Mouse (Mus musculus) intestine, embryonic 16.5 days (tissue): ENCODE data around the gene Klf11. TPM values are rescaled to one million over a fixed set of nuclear protein-coding genes. Genes with fewer than 3 reads are reported as not detected.

Experiments
- ATAC-seq: fragments of 200-750 bp; cut with Nextera tagmentation; 2 replicates; pipeline ENCODE4 v1.8.0; 2017; ENCODE audit warnings: moderate TSS enrichment, moderate library complexity
- H3K27ac ChIP-seq: fragments of 300-500 bp; sonication (generic); 2 replicates; pipeline ENCODE4 v1.5.1; 2014; ENCODE audit warnings: mild to moderate bottlenecking, low read length
- H3K27me3 ChIP-seq: fragments of 300-500 bp; sonication (generic); replicated peaks from 2 replicates; pipeline ENCODE4 v1.6.1; 2014; ENCODE audit warnings: low read length, control low read depth, mixed read lengths; ENCODE audit not compliant: control insufficient read depth, insufficient read depth
- H3K36me3 ChIP-seq: fragments of 300-500 bp; sonication (generic); 2 replicates; pipeline ENCODE4 v1.6.1; 2014; ENCODE audit warnings: low read length, control low read depth; ENCODE audit not compliant: control insufficient read depth, insufficient read depth
- H3K4me1 ChIP-seq: fragments of 300-500 bp; sonication (generic); 2 replicates; pipeline ENCODE4 v1.6.1; 2014; ENCODE audit warnings: low read length, control low read depth, mixed read lengths; ENCODE audit not compliant: control insufficient read depth, insufficient read depth
- H3K4me2 ChIP-seq: fragments of 300-500 bp; sonication (generic); 2 replicates; pipeline ENCODE4 v1.6.1; 2014; ENCODE audit warnings: low read depth, low read length, control low read depth
- H3K4me3 ChIP-seq: fragments of 300-500 bp; sonication (generic); 2 replicates; pipeline ENCODE4 v1.5.1; 2014; ENCODE audit warnings: mild to moderate bottlenecking, low read length
- H3K9ac ChIP-seq: fragments of 300-500 bp; sonication (generic); 2 replicates; pipeline ENCODE4 v1.6.1; 2014; ENCODE audit warnings: low read depth, low read length
- H3K9me3 ChIP-seq: fragments of 300-500 bp; sonication (generic); 2 replicates; pipeline ENCODE4 v1.6.1; 2016; ENCODE audit warnings: low read length, control low read depth; ENCODE audit not compliant: control insufficient read depth
- WGBS: fragments of 180-500 bp; shearing (Covaris S2); extraction: QIAGEN DNeasy Blood & Tissue Kit; methylation state at CpG from one replicate; pipeline ENCODE4 v1.1.7; 2014; 5-methylcytosine and 5-hydroxymethylcytosine counted together
- polyA plus RNA-seq: library from polyadenylated mRNA; unstranded; fragments of >200 nt; fragmentation: Nextera tagmentation; extraction: Ambion mirVana; gene quantifications from 2 replicates; pipeline ENCODE4 v1.2.1, GENCODE M21; 2015

The Klf11 gene
- polyA plus RNA-seq, 1 experiment from 2014 or later = 10.0 TPM

- Histone ChIP-seq H3K4me2 (peak overlapping the region; percentile 93), H3K4me1 (peaks cover 21% of the 10 kb centered on the region), H3K4me3 (peak overlapping the region; percentile 68), H3K9me3 (no peaks in the 10 kb centered on the region), H3K9ac (peak overlapping the region; percentile 77), H3K36me3 (no peaks in the 10 kb centered on the region), H3K27me3 (peaks cover 2% of the 10 kb centered on the region; the same call in 1 of the 2 replicates), H3K27ac (no peak overlapping the region)
- ATAC-seq = no peak
- 32% methylated on average over 9 of the region's 9 CpGs for WGBS
Observed at GRCm38 (mm10) chr12:24680096-24680491, 29.0 kb downstream of the Klf11 start.

- WGBS = 3% methylated on average over 56 of the region's 61 CpGs
- Histone ChIP-seq H3K4me3 (peak overlapping the region; percentile 68), H3K27ac (no peak overlapping the region), H3K9me3 (no peaks in the 10 kb centered on the region), H3K4me2 (peak overlapping the region; percentile 93), H3K9ac (peak overlapping the region; percentile 77), H3K36me3 (no peaks in the 10 kb centered on the region), H3K4me1 (peaks cover 21% of the 10 kb centered on the region), H3K27me3 (peaks cover 2% of the 10 kb centered on the region; the same call in 1 of the 2 replicates)
- peak; percentile 48 for ATAC-seq
Observed at GRCm38 (mm10) chr12:24680492-24681285, 29.6 kb downstream of the Klf11 start.

- Histone ChIP-seq H3K27ac (peak within 1 kb of the TSS; percentile 81), H3K27me3 (peaks cover 2% of the 10 kb centered on the region; the same call in 1 of the 2 replicates), H3K4me1 (peaks cover 24% of the 10 kb centered on the region), H3K4me3 (peak within 1 kb of the TSS; percentile 68), H3K9ac (peak within 1 kb of the TSS; percentile 77), H3K36me3 (no peaks in the 10 kb centered on the region), H3K9me3 (no peaks in the 10 kb centered on the region), H3K4me2 (peak within 1 kb of the TSS; percentile 93)
- peak; percentile 62 for ATAC-seq
- WGBS = 4% methylated on average over 20 of the region's 20 CpGs
Observed at GRCm38 (mm10) chr12:24681286-24682023, 30.4 kb downstream of the Klf11 start, which contains the start of gene Cys1. TSS of gene Cys1 (minus strand) at chr12:24681813.

- peak overlapping the region; percentile 81 for H3K27ac ChIP-seq
- H3K9me3 ChIP-seq = no peaks in the 10 kb centered on the region
- peaks cover 2% of the 10 kb centered on the region; the same call in 1 of the 2 replicates for H3K27me3 ChIP-seq
- peak; percentile 19; the same call in 1 of the 2 replicates for ATAC-seq
- no peaks in the 10 kb centered on the region for H3K36me3 ChIP-seq
- H3K9ac ChIP-seq = peak overlapping the region; percentile 48; the same call in 1 of the 2 replicates
- H3K4me3 ChIP-seq = no peak overlapping the region
- 31% methylated on average over 8 of the region's 8 CpGs for WGBS
- peak overlapping the region; percentile 93 for H3K4me2 ChIP-seq
- H3K4me1 ChIP-seq = peaks cover 26% of the 10 kb centered on the region
Observed at GRCm38 (mm10) chr12:24682563-24682962, 31.5 kb downstream of the Klf11 start.

GRCm38 (mm10) chr12:24683461-24683860, 32.4 kb downstream of the Klf11 start:
- no peak for ATAC-seq
- no peak overlapping the region for H3K27ac ChIP-seq
- H3K4me2 ChIP-seq = no peak overlapping the region
- peaks cover 26% of the 10 kb centered on the region for H3K4me1 ChIP-seq
- H3K4me3 ChIP-seq = no peak overlapping the region
- H3K9me3 ChIP-seq = no peaks in the 10 kb centered on the region
- WGBS = 68% methylated on average over 7 of the region's 7 CpGs
- H3K36me3 ChIP-seq = no peaks in the 10 kb centered on the region
- H3K9ac ChIP-seq = no peak overlapping the region
- H3K27me3 ChIP-seq = peaks cover 2% of the 10 kb centered on the region; the same call in 1 of the 2 replicates

GRCm38 (mm10) chr12:24686038-24686695, 35.1 kb downstream of the Klf11 start:
- WGBS = 47% methylated on average over 6 of the region's 6 CpGs
- H3K27ac ChIP-seq = peak overlapping the region; percentile 85

DNA sequence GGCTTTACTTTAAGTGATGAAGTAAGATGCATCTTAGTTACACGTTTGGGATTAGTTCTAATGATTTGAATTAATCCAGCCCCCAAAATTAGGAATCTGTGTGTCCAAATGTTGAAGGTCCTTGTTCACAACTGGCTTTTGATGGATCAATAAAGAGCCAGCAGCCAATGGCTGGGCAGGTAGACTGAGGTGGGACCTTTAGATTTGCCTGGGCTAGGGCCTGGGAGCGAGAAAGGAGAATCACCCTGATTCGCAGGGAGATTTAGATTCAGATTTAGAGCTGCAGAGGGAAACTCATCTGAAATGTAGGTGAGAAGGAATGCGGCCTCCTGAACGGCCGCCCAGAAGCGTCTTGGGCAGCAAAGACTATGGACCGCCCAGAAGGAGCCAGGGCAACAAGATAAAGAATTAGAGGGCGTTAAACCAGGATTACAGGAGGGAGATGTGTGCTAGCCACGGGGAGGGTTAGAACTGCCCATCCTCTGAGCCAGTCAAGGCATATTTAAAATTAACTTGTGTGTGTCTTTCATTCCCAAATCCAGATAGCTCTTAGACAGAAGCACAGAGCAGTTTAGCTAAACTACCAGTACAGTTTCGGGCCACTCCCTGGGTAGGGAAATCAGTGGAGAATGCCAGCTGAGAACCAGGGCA, 35.7 kb downstream of the Klf11 start:
- 0 out of 2 replicates have a peak, but pooled peaks cover 2% of the 10 kb centered on the region for H3K27me3 ChIP-seq
- peak overlapping the region; percentile 20; the same call in 1 of the 2 replicates for H3K27ac ChIP-seq
- peaks cover 16% of the 10 kb centered on the region for H3K4me1 ChIP-seq
- peak; percentile 24 for ATAC-seq
- H3K4me2 ChIP-seq = 0 out of 2 replicates have a peak overlapping the region, but pooled peaks have one; percentile 2
- WGBS = 47% methylated on average over 11 of the region's 11 CpGs
- H3K36me3 ChIP-seq = no peaks in the 10 kb centered on the region
- H3K4me3 ChIP-seq = no peak overlapping the region
- no peak overlapping the region for H3K9ac ChIP-seq
- no peaks in the 10 kb centered on the region for H3K9me3 ChIP-seq

More at GRCm38 (mm10) chr12:24686038-24686695, 35.1 kb downstream of the Klf11 start:
- 0 out of 2 replicates have a peak overlapping the region, but pooled peaks have one; percentile 14 for H3K9ac ChIP-seq
- H3K4me3 ChIP-seq = peak overlapping the region; percentile 10; the same call in 1 of the 2 replicates
- peak overlapping the region; percentile 41 for H3K4me2 ChIP-seq
- H3K9me3 ChIP-seq = no peaks in the 10 kb centered on the region
- peak; percentile 89 for ATAC-seq
- no peaks in the 10 kb centered on the region for H3K36me3 ChIP-seq
- peaks cover 21% of the 10 kb centered on the region for H3K4me1 ChIP-seq
- H3K27me3 ChIP-seq = peaks cover 2% of the 10 kb centered on the region; the same call in 1 of the 2 replicates

GRCm38 (mm10) chr12:24690351-24690750, 39.3 kb downstream of the Klf11 start:
- WGBS = 75% methylated on average over 3 of the region's 3 CpGs
- ATAC-seq = no peak
- no peak overlapping the region for H3K27ac ChIP-seq

More at GRCm38 (mm10) chr12:24690351-24690750, 39.3 kb downstream of the Klf11 start:
- peaks cover 9% of the 10 kb centered on the region; the same call in 1 of the 2 replicates for H3K4me1 ChIP-seq
- no peaks in the 10 kb centered on the region for H3K36me3 ChIP-seq
- no peaks in the 10 kb centered on the region for H3K27me3 ChIP-seq
- H3K9me3 ChIP-seq = no peaks in the 10 kb centered on the region
- no peak overlapping the region for H3K4me3 ChIP-seq
- no peak overlapping the region for H3K4me2 ChIP-seq
- no peak overlapping the region for H3K9ac ChIP-seq
